Mouse (Mus musculus) lung, postnatal 0 days (tissue): ENCODE measurements around the gene Nmb. TPM values are rescaled to one million over a fixed set of nuclear protein-coding genes. Genes with fewer than 3 reads are reported as not detected.

Experiments
- ATAC-seq: fragments of 200-750 bp; cut with Nextera tagmentation; 2 replicates; pipeline ENCODE4 v1.8.0; 2017; ENCODE audit warnings: moderate library complexity
- DNase-seq: peaks from one replicate; pipeline ENCODE4 v3.0.0-alpha.2; 2016; ENCODE audit warnings: low spot score
- H3K27ac ChIP-seq: fragments of 300-500 bp; sonication (generic); 2 replicates; pipeline ENCODE4 v1.5.1; 2014; ENCODE audit warnings: antibody characterized with exemption, mild to moderate bottlenecking, low read length, mixed read lengths
- H3K27me3 ChIP-seq: fragments of 300-500 bp; sonication (generic); replicated peaks from 2 replicates; pipeline ENCODE4 v1.6.1; 2014; ENCODE audit warnings: low read length, mixed read lengths; ENCODE audit not compliant: insufficient read depth
- H3K36me3 ChIP-seq: fragments of 300-500 bp; sonication (generic); 2 replicates; pipeline ENCODE4 v1.6.1; 2014; ENCODE audit warnings: low read length, mixed read lengths; ENCODE audit not compliant: insufficient read depth
- H3K4me1 ChIP-seq: fragments of 300-500 bp; sonication (generic); 2 replicates; pipeline ENCODE4 v1.6.1; 2014; ENCODE audit warnings: antibody characterized with exemption, low read depth, low read length, mixed read lengths; ENCODE audit not compliant: insufficient read depth
- H3K4me2 ChIP-seq: fragments of 300-500 bp; sonication (generic); replicated peaks from 2 replicates; pipeline ENCODE4 v1.6.1; 2014; ENCODE audit warnings: low read depth, mild to moderate bottlenecking, low read length, moderate library complexity, mixed read lengths
- H3K4me3 ChIP-seq: fragments of 300-500 bp; sonication (generic); 2 replicates; pipeline ENCODE4 v1.5.1; 2014; ENCODE audit warnings: low read depth, low read length
- H3K9ac ChIP-seq: fragments of 300-500 bp; sonication (generic); replicated peaks from 2 replicates; pipeline ENCODE4 v1.6.1; 2014; ENCODE audit warnings: low read depth, mild to moderate bottlenecking
- H3K9me3 ChIP-seq: fragments of 300-500 bp; sonication (generic); 2 replicates; pipeline ENCODE4 v1.6.1; 2016; ENCODE audit warnings: low read length, mixed read lengths
- CTCF ChIP-seq: IDR thresholded peaks from 2 replicates; pipeline ENCODE4 v1.5.1; 2016; ENCODE audit warnings: antibody characterized with exemption, mild to moderate bottlenecking
- EP300 ChIP-seq: IDR thresholded peaks from 2 replicates; pipeline ENCODE4 v1.6.1; 2016; ENCODE audit warnings: antibody characterized with exemption, mild to moderate bottlenecking, control low read depth
- WGBS: fragments of 180-500 bp; shearing (Covaris S2); extraction: QIAGEN DNeasy Blood & Tissue Kit; methylation state at CpG from one replicate; pipeline ENCODE4 v1.1.7; 2014; 5-methylcytosine and 5-hydroxymethylcytosine counted together
- polyA plus RNA-seq: library from polyadenylated mRNA; unstranded; fragments of >200 nt; fragmentation: Nextera tagmentation; extraction: Ambion mirVana; gene quantifications from 2 replicates; pipeline ENCODE4 v1.2.1, GENCODE M21; 2015

Nmb gene
- polyA plus RNA-seq, 1 experiment from 2014 or later = 8.3 TPM

- H3K9ac ChIP-seq = no peak overlapping the region
Observed at GRCm38 (mm10) chr7:80875727-80876126, 29.1 kb downstream of the Nmb start.

GRCm38 (mm10) chr7:80873631-80874030 lies 31.2 kb downstream of the Nmb start:
- H3K4me1 ChIP-seq = no peaks in the 10 kb centered on the region
- TF ChIP-seq EP300 (no peak), CTCF (peak; percentile 33; the same call in 1 of the 2 replicates)
- peaks cover 10% of the 10 kb centered on the region; the same call in 1 of the 2 replicates for H3K36me3 ChIP-seq
- H3K27ac ChIP-seq = no peak overlapping the region
- no peaks in the 10 kb centered on the region for H3K9me3 ChIP-seq
- no peaks in the 10 kb centered on the region for H3K27me3 ChIP-seq
- 94% methylated on average over 2 of the region's 2 CpGs for WGBS
- no peak for DNase-seq
- H3K9ac ChIP-seq = no peak overlapping the region
- H3K4me2 ChIP-seq = no peak overlapping the region
- no peak overlapping the region for H3K4me3 ChIP-seq
- no peak for ATAC-seq

More at GRCm38 (mm10) chr7:80875727-80876126, 29.1 kb downstream of the Nmb start:
- Histone ChIP-seq H3K4me1 (no peaks in the 10 kb centered on the region), H3K27ac (no peak overlapping the region), H3K36me3 (peaks cover 10% of the 10 kb centered on the region; the same call in 1 of the 2 replicates), H3K27me3 (no peaks in the 10 kb centered on the region), H3K9me3 (no peaks in the 10 kb centered on the region), H3K4me3 (no peak overlapping the region), H3K4me2 (no peak overlapping the region)
- WGBS = 65% methylated on average over 37 of the region's 37 CpGs
- no peak for ATAC-seq
- TF ChIP-seq EP300 = no peak
- TF ChIP-seq CTCF = peak; percentile 28
- DNase-seq = no peak

- Histone ChIP-seq H3K36me3 (peaks cover 10% of the 10 kb centered on the region; the same call in 1 of the 2 replicates), H3K4me1 (no peaks in the 10 kb centered on the region), H3K4me3 (no peak overlapping the region), H3K27me3 (no peaks in the 10 kb centered on the region), H3K9ac (no peak overlapping the region), H3K9me3 (no peaks in the 10 kb centered on the region), H3K4me2 (no peak overlapping the region), H3K27ac (no peak overlapping the region)
- WGBS = 71% methylated on average over 5 of the region's 5 CpGs
- no peak for ATAC-seq
- no peak for DNase-seq
- TF ChIP-seq EP300 = no peak
- no peak for TF ChIP-seq CTCF
Observed at GRCm38 (mm10) chr7:80873038-80873437, 31.8 kb downstream of the Nmb start.

GRCm38 (mm10) chr7:80868686-80869085 lies 36.2 kb downstream of the Nmb start:
- WGBS = 74% methylated on average over 2 of the region's 2 CpGs
- Histone ChIP-seq H3K9me3 (no peaks in the 10 kb centered on the region), H3K36me3 (no peaks in the 10 kb centered on the region), H3K4me2 (no peak overlapping the region), H3K4me1 (peaks cover 17% of the 10 kb centered on the region), H3K27ac (no peak overlapping the region), H3K27me3 (no peaks in the 10 kb centered on the region), H3K4me3 (no peak overlapping the region), H3K9ac (no peak overlapping the region)
- TF ChIP-seq CTCF (no peak), EP300 (no peak)
- no peak for DNase-seq
- ATAC-seq = no peak

GRCm38 (mm10) chr7:80866514-80867147 lies 38.2 kb downstream of the Nmb start:
- Histone ChIP-seq H3K36me3 (no peaks in the 10 kb centered on the region), H3K4me2 (no peak overlapping the region), H3K9ac (no peak overlapping the region), H3K27ac (peak overlapping the region; percentile 38), H3K4me3 (no peak overlapping the region), H3K27me3 (no peaks in the 10 kb centered on the region), H3K4me1 (peaks cover 19% of the 10 kb centered on the region), H3K9me3 (no peaks in the 10 kb centered on the region)
- peak; percentile 72 for ATAC-seq
- DNase-seq = peak; percentile 80
- TF ChIP-seq CTCF (no peak), EP300 (no peak)
- 52% methylated on average over 7 of the region's 7 CpGs for WGBS

GRCm38 (mm10) chr7:80865521-80865920 lies 39.4 kb downstream of the Nmb start:
- ATAC-seq (no peak), DNase-seq (no peak)
- Histone ChIP-seq H3K9me3 (no peaks in the 10 kb centered on the region), H3K27ac (peak overlapping the region; percentile 51; the same call in 1 of the 2 replicates), H3K4me2 (no peak overlapping the region; the same call in 1 of the 2 replicates), H3K36me3 (no peaks in the 10 kb centered on the region), H3K9ac (no peak overlapping the region), H3K4me1 (peaks cover 19% of the 10 kb centered on the region), H3K4me3 (no peak overlapping the region), H3K27me3 (no peaks in the 10 kb centered on the region)
- 68% methylated on average over 7 of the region's 7 CpGs for WGBS
- TF ChIP-seq CTCF (no peak), EP300 (no peak)
